Mouse (Mus musculus) forebrain, embryonic 14.5 days (tissue): ENCODE results near the gene Nfkb1. TPM values are rescaled to one million over a fixed set of nuclear protein-coding genes. Genes with fewer than 3 reads are reported as not detected.

Experiments used
- ATAC-seq: fragments of 200-750 bp; cut with Nextera tagmentation; 2 replicates; pipeline ENCODE4 v1.8.0; 2017; ENCODE audit warnings: mild to moderate bottlenecking, moderate library complexity
- DNase-seq: peaks from one replicate; pipeline ENCODE4 v3.0.0-alpha.2; 2015; ENCODE audit warnings: low spot score
- H3K27ac ChIP-seq: fragments of 300-500 bp; sonication (generic); 2 replicates; pipeline ENCODE4 v1.5.1; 2014; ENCODE audit warnings: low read depth, mild to moderate bottlenecking, control low read depth, low read length, moderate library complexity
- H3K27me3 ChIP-seq: fragments of 300-500 bp; sonication (generic); replicated peaks from 2 replicates; pipeline ENCODE4 v1.6.1; 2014; ENCODE audit warnings: low read length, control low read depth, mixed read lengths; ENCODE audit not compliant: control insufficient read depth, insufficient read depth
- H3K36me3 ChIP-seq: fragments of 300-500 bp; sonication (generic); 2 replicates; pipeline ENCODE4 v1.6.1; 2014; ENCODE audit warnings: low read length, control low read depth; ENCODE audit not compliant: control insufficient read depth, insufficient read depth
- H3K4me1 ChIP-seq: fragments of 300-500 bp; sonication (generic); 2 replicates; pipeline ENCODE4 v1.6.1; 2014; ENCODE audit warnings: antibody characterized with exemption, low read length, control low read depth; ENCODE audit not compliant: control insufficient read depth, insufficient read depth
- H3K4me2 ChIP-seq: fragments of 300-500 bp; sonication (generic); 2 replicates; pipeline ENCODE4 v1.6.1; 2014; ENCODE audit warnings: mild to moderate bottlenecking, control low read depth, low read length
- H3K4me3 ChIP-seq: fragments of 300-500 bp; sonication (generic); 2 replicates; pipeline ENCODE4 v1.5.1; 2014; ENCODE audit warnings: low read depth, low read length, control low read depth
- H3K9ac ChIP-seq: fragments of 300-500 bp; sonication (generic); 2 replicates; pipeline ENCODE4 v1.6.1; 2014; ENCODE audit warnings: mild to moderate bottlenecking, low read length, control low read depth, moderate library complexity
- H3K9me3 ChIP-seq: fragments of 300-500 bp; sonication (generic); replicated peaks from 2 replicates; pipeline ENCODE4 v1.6.1; 2016; ENCODE audit warnings: low read length, control low read depth, mixed read lengths; ENCODE audit not compliant: control insufficient read depth
- WGBS: fragments of 180-500 bp; shearing (Covaris S2); extraction: QIAGEN DNeasy Blood & Tissue Kit; methylation state at CpG from one replicate; pipeline ENCODE4 v1.1.7; 2014; 5-methylcytosine and 5-hydroxymethylcytosine counted together
- polyA plus RNA-seq: library from polyadenylated mRNA; unstranded; fragments of >200 nt; fragmentation: Nextera tagmentation; extraction: Ambion mirVana; gene quantifications from 2 replicates; pipeline ENCODE4 v1.2.1, GENCODE M21; 2014

Nfkb1 gene
- polyA plus RNA-seq, 1 experiment from 2014 or later: 7.2 TPM

DNA sequence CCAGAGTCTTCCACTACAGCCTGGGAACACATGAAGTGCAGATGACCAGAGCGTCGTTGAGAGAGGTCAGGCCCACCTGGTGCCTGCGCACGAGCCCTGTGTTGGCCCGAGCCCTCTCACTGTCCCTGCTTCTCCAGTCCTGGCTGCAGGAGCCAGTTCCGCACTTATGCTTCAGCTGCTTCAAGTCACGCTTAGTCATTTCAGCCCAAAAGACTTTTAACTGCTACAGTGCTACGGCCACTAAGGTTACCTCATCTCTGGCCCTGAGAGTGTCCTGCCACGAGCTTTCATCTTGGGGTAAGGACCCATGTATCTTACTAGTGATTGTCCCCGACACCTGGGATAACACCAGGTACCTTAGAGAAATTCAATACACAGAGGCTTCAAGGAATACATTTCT is 36.0 kb upstream of the Nfkb1 start:
- Histone ChIP-seq H3K4me3 (no peak overlapping the region), H3K27ac (no peak overlapping the region), H3K9me3 (no peaks in the 10 kb centered on the region), H3K9ac (no peak overlapping the region), H3K4me1 (no peaks in the 10 kb centered on the region), H3K4me2 (no peak overlapping the region), H3K27me3 (no peaks in the 10 kb centered on the region), H3K36me3 (no peaks in the 10 kb centered on the region)
- WGBS: 95% methylated on average over 10 of the region's 10 CpGs
- ATAC-seq (no peak), DNase-seq (no peak)

DNA sequence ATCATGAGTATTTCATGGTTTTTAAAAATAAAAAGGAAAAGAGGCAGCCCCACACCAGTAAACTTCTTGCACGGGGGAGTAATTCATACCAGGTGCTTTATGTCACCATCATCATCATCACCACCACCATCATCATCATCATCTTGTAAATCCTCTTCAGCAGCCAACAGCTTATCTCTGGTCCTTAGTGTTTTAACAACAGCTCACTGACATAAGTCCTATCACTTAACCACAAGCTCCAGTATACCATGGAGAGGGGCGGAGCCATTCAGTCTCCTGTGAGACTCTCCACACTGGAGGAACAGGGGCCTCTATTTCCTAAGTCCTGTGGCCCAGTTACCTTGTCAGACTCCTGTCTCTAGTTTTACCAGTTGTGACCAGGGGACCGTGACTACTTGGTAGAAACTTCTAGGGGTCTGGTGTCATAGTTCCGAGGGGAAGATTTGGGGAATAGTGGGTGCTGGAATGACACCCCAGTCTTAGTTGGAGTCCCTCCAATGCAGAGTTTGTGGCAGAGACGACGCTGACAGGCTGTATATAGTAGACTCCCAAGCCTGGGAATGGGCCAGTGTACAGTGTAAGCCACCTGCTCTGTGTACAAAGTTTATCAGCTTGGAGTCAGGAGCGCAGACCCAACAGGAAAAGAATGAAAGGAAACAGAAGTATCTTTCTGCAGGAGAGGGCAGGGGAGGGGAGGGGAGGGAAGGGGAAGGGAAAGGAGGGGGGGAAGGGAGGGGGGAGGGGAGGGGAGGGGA is 35.4 kb upstream of the Nfkb1 start:
- Histone ChIP-seq H3K27ac (no peak overlapping the region), H3K27me3 (no peaks in the 10 kb centered on the region), H3K4me2 (no peak overlapping the region), H3K9me3 (no peaks in the 10 kb centered on the region), H3K4me3 (no peak overlapping the region), H3K4me1 (no peaks in the 10 kb centered on the region), H3K9ac (no peak overlapping the region), H3K36me3 (no peaks in the 10 kb centered on the region)
- no peak for ATAC-seq
- 89% methylated on average over 7 of the region's 7 CpGs for WGBS
- DNase-seq: no peak

DNA sequence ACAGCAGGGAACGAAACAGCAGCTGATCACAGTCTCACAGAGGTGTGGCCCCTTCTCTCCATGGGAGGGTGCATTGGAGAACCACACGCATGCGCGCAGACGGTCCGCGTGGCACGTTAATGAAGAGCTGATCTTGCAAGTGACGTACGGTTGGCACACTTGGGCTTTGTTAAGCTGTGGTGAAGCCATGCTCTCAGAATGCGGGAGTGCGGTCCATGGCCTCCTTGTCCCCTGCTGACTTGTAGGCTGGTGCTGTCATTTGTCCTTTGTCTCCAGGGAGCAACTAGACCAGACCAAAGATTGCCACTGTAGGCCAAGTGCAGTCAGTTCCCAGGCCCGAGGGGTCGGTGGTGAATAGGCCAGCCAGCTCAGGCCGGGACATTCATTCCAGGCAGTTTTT is 34.7 kb upstream of the Nfkb1 start:
- Histone ChIP-seq H3K9ac (no peak overlapping the region), H3K27ac (no peak overlapping the region), H3K27me3 (no peaks in the 10 kb centered on the region), H3K9me3 (no peaks in the 10 kb centered on the region), H3K4me2 (no peak overlapping the region), H3K36me3 (no peaks in the 10 kb centered on the region), H3K4me3 (no peak overlapping the region), H3K4me1 (no peaks in the 10 kb centered on the region)
- WGBS: 72% methylated on average over 15 of the region's 15 CpGs
- DNase-seq: no peak
- ATAC-seq: no peak

DNA sequence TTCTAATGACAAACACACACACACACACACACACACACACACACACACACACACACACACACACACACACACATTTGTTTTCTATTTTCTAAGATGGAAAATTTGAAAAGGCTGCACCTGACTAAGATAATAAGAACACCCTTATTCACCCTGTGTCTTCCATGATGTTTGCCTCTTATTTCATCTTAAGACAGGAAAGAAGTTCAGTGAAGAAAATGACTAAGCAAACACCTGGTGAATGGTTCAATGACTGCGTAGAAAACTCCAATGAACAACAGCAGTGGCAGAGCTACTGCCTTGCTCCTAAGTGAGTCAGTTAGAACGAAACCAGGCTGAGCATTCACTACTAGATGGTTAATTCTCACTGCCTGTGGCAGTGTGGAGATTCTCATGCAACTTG is 30.8 kb upstream of the Nfkb1 start:
- H3K36me3 ChIP-seq: no peaks in the 10 kb centered on the region
- no peaks in the 10 kb centered on the region for H3K9me3 ChIP-seq
- H3K27ac ChIP-seq: no peak overlapping the region
- H3K4me2 ChIP-seq: no peak overlapping the region
- no peak for ATAC-seq
- H3K9ac ChIP-seq: no peak overlapping the region
- no peak overlapping the region for H3K4me3 ChIP-seq
- DNase-seq: no peak
- 81% methylated on average over 2 of the region's 2 CpGs for WGBS
- no peaks in the 10 kb centered on the region for H3K27me3 ChIP-seq
- H3K4me1 ChIP-seq: no peaks in the 10 kb centered on the region

DNA sequence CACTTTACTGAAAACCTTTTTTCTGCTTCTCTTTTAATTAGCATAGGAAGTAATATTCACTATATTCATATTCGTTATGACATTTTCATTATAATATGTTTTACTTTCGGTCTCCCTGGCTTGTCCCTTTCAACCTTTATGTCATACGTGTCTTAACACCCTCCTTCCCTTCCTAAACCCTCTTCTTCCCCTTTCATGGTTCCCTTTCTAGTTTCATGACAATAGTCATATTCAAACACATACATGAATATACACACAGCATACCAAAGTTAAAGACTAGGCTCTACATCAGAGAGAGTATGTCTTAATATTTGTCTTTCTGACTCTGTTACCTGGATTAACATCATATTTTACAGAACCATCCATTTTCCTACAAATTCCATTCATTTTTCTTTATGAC is 28.6 kb upstream of the Nfkb1 start:
- WGBS: 93% methylated on average over 3 of the region's 3 CpGs
- Histone ChIP-seq H3K9me3 (no peaks in the 10 kb centered on the region), H3K36me3 (no peaks in the 10 kb centered on the region), H3K27me3 (no peaks in the 10 kb centered on the region), H3K4me2 (no peak overlapping the region), H3K4me3 (no peak overlapping the region), H3K9ac (no peak overlapping the region), H3K4me1 (no peaks in the 10 kb centered on the region), H3K27ac (no peak overlapping the region)
- DNase-seq (no peak), ATAC-seq (no peak)

DNA sequence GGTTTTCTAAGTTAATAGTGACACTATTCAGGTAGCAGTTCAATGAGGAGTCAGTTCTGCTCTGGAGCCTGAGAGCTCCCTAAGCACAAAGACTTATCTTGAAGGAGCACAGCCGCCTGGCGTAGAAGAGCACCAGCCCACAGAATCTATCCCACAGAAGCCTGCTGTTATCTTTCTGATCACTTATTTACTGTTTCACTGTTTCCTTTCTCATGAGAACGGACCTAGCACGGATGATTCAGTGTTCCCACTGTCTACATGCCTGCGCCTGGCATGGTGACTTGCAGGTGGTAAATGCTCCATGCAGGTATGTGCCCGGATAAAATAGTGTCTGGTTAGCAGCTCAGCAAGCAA is 27.8 kb upstream of the Nfkb1 start:
- Histone ChIP-seq H3K27ac (no peak overlapping the region), H3K4me1 (no peaks in the 10 kb centered on the region), H3K9me3 (no peaks in the 10 kb centered on the region), H3K9ac (no peak overlapping the region), H3K4me2 (no peak overlapping the region), H3K4me3 (no peak overlapping the region), H3K36me3 (no peaks in the 10 kb centered on the region), H3K27me3 (no peaks in the 10 kb centered on the region)
- 83% methylated on average over 6 of the region's 6 CpGs for WGBS
- no peak for DNase-seq
- ATAC-seq: no peak

DNA sequence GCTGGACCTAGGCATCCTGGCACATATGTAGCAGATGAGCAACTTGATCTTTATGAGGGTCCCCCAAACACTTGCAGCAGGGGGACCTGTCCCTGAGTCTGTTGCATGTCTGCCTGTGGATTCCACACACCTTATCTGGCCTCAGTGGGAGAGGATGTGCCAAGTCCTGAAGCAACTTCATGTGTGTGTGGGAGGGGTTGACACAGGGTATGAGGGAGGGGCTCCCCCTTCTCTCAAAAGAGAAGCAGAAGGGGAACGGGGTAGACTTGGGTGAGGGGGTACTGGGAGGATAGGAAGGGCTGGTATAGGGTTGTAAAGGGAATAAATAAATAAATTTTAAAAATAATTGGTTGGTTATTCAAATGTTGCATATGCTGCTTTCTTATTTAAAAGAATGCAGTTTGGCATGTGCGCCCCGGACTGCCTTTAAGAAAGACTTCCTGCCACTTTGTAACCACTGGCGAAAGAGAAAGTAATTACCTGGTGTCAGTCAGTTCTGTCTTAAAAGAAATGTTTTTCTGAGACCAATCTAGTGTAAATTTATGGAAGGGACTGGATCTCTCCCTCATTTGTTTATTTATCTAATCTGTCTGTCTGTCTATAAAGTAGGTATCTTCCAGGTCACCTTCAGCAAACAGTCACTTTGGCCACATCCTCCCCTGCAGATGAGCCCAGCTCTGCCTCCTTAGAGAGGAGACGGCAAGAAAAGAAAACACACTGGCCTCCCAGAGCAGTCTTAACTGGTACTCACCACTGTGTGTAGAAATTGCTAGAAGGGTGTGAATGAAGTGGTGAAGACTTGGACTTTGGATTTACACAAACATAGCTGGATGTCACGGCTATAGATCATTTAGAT is 27.2 kb upstream of the Nfkb1 start:
- no peak overlapping the region for H3K4me3 ChIP-seq
- H3K9me3 ChIP-seq: no peaks in the 10 kb centered on the region
- H3K36me3 ChIP-seq: no peaks in the 10 kb centered on the region
- WGBS: 84% methylated on average over 6 of the region's 6 CpGs
- no peak overlapping the region for H3K27ac ChIP-seq
- H3K27me3 ChIP-seq: no peaks in the 10 kb centered on the region
- no peak overlapping the region for H3K9ac ChIP-seq
- DNase-seq (no peak), ATAC-seq (no peak)
- H3K4me1 ChIP-seq: no peaks in the 10 kb centered on the region
- H3K4me2 ChIP-seq: no peak overlapping the region

DNA sequence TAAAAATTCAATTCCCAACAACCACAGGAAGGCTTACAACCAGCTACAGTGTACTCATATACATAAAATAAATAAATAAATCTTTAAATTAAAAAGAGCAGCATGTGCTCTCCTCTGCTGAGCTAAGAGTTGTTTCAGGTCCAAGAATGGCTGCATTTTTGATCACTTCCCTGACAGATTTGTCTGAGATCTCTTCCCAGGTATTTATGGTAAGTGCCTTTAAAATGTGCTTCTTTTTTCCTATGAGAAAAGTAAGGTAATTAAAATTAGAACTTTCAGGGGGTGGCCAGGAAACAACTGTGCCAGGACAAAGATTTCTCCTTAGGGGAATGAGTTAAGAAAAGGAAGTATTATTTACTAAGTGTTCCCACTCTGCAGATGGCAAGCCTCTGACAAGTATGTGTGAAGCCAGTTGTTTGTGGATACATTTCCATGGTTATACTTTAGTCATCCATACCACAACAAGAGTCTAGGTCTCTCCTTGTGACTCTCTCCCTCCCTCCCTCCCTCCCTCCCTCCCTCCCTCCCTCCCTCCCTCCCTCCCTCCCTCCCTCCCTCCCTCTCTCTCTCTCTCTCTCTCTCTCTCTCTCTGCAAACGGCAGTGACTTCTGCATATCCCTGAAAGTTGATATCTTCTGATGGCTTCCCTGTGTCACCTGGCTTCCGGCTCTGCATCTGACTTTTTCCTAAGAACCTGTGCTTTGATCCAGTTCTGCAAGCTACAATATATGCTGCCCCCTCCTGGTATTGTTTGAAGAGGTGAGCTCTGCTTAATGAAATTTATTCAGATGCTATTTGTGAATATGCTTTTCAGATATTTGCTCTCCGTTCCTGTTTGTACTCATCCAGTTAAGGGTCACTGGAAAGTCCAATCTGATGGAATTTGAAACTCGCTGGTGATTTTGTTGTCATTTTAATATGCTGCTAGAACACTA is 21.9 kb upstream of the Nfkb1 start:
- Histone ChIP-seq H3K9ac (no peak overlapping the region), H3K4me1 (no peaks in the 10 kb centered on the region), H3K9me3 (no peaks in the 10 kb centered on the region), H3K27ac (no peak overlapping the region), H3K4me2 (no peak overlapping the region), H3K36me3 (no peaks in the 10 kb centered on the region), H3K4me3 (no peak overlapping the region), H3K27me3 (no peaks in the 10 kb centered on the region)
- 49% methylated on average over 4 of the region's 4 CpGs for WGBS
- DNase-seq: peak; percentile 70
- no peak for ATAC-seq
